Mouse (Mus musculus): ENCODE results near the gene Fam19a1.

Fam19a1 gene

DNA sequence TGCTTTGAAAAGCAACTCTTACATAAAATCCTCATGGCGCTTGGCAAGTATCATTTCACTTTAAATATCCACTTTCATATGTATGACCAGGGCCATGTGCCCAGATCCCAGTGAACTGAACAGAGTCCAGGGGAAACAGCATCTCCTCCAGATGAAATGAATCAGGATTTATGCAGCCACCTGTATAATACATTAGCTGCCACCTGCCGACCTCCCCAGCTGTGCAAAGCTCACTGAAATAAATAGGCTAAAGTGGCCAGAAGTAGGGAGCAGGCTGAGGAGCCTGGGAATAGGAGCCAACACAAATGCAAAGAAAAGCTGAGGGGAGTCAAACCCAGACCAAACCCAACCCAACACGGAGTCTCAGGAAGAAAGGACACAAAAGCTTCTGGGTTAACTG lies 324.9 kb downstream of the Fam19a1 start:
- DNase-seq (ENCODE audit: low spot score in 2 of 2): no peak

DNA sequence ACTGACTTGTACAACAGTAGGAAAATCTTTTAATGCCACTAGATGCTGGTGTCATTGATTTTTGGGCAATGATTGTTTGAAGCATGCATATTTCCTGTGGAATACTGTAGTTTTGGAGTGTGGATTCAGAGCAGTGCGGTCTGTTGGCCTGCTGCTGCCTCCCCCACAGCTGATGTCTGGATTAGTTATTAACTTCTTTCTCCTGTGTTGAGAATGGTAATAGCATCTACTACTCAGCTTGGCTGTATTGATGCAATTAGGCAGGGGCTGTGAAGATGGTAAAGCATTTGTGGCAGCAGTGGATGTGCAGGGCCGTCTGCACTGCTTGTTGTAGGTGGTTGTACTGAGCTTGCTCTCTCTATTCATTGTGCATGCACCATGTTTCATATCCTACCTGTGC lies 326.5 kb downstream of the Fam19a1 start:
- DNase-seq (ENCODE audit: low spot score in 2 of 2): no peak

DNA sequence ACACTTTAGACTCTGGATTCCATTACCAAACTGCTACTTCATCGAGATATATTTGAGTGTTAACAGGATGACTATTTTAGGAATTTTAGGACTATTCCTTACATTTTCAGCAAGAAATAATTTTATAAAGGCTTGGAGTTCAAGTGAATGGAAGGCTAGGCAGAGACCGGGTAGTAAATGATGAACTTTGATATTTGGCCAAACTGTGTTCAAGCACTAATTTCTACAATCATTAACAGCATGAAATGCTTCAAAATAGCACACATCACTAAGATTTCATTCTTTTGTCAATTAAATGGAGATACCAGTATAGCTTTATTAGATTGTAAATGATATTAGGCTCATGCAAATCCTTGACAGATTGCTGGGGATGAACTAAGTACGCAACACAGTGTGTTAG lies 329.0 kb downstream of the Fam19a1 start:
- no peak for DNase-seq (ENCODE audit: low spot score in 2 of 2)

DNA sequence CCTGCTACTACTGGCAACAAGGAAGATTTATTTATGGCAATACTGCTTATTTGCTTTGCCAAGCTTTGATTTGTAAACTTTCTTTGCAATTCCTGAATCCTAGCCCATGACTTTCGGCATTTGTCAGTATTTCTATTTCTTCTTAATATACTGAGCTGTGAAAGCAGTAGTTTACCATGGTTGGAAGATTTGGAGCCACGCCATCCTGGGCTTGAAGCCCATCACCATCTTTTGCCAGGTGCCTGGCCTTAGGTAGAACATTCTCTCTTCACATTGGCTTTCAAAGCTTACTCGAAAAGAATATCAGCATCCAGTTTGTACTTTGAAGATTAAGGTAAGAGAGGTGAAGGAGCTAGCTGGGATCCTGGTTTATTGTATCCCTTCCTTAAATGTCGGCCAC lies 334.5 kb downstream of the Fam19a1 start:
- no peak for DNase-seq (ENCODE audit: low spot score in 2 of 2)

DNA sequence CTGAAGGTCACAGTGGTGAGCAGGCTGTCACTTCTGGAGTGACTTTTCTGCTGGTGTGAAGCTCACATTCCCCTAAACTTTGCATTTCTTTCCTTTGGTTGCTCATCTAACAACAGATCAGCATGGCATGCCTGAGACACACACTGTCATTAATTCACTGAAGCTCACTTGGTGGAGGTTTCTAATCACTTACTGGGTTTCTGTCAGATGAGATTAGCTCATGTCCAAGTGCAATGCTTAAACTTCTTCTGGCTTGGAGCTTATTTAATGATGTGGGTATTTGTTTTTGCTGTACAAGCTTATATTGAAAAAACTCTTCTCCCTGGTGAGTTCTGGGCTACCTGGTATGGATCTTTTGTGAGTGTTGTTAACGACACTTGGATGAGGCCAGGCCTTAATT lies 343.3 kb downstream of the Fam19a1 start:
- DNase-seq (ENCODE audit: low spot score in 2 of 2): no peak

DNA sequence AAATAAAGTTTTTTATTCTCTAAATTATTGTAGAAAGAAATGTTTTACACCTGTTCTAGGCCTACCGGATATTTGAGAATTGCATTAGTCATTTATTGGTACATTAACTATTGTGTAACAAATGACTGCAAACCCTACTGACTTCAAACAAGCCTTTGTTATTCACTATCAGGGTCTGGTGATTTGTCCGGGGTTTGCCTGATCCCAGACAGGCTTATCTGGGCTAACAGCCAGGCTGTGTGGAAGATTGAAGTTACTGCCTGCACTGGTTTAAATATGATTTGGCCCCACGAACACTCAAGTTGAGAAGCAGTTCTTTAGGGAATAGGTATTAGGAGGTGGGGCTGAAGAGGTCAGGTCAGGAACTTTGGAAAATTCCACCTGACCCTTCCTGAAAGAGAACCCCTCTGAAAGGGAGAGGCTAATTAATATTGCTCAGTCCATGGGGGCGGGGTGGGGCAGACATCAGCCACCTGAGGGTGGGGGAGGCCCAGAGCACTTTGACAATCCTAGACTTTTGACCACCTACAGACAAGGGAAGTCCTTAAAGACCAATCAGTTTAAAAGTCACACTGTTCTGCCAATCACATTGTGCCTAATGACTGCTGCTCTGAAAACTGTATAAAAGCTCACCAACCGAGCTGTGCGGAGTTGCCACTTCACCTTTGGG lies 344.8 kb downstream of the Fam19a1 start:
- no peak for DNase-seq (ENCODE audit: low spot score in 2 of 2)

DNA sequence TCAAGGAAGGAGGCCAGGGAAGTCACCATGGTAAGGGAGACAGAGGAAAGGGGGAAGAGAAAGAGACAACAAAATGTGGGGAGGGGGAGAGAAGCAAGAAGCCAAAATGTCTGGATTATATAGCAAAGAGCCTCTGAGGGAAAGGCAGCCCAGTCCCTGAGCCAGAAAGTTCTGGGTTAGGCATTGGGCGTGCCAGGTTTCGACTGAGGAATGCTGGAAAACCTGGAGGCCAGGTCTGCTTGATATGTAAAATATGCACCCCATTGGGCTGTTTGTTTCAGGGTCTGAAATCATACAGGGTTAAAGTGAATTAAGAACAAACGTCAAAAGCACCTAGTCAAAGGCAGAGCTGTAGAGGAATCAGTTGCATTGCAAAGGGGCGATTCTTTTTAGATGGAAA lies 346.1 kb downstream of the Fam19a1 start:
- no peak for DNase-seq (ENCODE audit: low spot score in 2 of 2)

DNA sequence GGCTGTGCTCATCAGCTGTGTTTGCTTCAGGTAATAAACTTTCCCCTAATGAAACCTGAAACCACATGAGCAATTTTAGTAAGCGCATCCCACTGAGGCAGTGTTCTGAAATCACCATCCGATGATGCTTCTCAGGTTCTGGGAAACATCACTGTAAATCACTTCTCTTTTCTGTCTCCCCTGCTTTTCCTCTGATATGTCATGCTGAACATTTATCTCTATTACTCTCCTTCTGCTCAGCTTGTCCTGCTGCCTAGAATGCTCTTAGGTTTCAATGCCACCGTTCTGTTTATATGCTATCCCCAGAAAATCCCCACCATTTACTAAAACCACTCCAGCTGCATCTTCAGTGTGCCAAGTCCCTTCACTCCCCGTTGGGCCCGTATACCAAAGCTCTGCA lies 386.5 kb downstream of the Fam19a1 start:
- no peak for DNase-seq (ENCODE audit: low spot score in 2 of 2)

DNA sequence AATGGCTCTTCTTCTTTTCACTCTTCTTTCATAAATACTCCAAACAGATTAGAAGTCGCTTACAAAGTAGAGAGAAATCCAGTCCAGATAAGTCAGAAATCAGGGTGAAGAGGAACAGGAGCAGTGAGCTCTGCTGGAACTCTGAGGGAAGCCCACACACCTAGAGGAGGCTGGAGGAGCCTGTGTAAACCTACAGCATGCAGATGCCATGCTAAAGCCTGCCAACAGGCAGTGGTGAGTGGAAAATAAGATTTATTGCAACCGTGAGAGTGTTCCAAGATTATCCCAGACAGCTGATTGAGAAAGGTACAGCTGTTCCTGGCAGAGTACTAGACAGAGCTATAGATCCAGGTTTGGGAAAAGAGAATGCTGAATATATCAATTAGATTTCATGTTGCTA lies 428.6 kb downstream of the Fam19a1 start:
- DNase-seq (ENCODE audit: low spot score in 2 of 2): peak; percentile 9 to 34

DNA sequence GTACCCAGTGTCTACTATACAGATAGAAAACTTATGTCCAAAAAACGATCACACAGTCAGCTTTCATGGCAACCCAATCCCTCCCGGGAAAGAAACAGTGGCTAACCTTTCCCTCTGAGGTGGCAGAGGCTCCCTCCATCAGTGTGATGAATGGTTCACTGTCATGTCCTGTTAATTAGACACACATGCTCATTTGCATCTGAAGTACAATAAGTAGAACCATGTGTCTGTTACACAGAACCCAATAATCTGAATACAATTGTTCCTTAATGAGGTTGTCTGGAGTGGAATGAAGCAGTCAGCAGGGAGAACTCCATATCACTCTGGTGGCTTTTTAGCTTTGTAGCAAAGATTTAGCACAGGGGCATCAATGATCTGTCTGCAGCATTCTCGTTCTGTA lies 431.9 kb downstream of the Fam19a1 start:
- no peak for DNase-seq (ENCODE audit: low spot score in 2 of 2)

DNA sequence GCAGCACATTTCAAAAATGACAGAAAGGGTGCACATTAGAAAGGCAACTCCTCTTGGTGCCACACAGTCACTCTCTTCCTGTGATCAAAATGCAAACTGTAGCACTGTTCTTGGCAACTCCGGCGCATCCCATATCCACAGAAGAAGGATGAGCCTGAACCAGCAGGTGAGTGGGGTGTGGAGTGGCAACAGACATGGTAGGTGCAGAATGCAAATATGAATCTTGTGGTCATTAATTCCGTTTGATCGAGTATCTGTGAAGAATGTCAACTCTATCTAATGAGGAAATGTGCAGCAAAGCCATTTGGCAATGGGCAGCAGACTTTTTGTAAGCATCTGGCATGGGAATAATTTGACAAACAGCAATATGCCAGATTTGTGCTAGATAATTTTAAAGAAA lies 437.5 kb downstream of the Fam19a1 start:
- DNase-seq (ENCODE audit: low spot score in 2 of 2): no peak

DNA sequence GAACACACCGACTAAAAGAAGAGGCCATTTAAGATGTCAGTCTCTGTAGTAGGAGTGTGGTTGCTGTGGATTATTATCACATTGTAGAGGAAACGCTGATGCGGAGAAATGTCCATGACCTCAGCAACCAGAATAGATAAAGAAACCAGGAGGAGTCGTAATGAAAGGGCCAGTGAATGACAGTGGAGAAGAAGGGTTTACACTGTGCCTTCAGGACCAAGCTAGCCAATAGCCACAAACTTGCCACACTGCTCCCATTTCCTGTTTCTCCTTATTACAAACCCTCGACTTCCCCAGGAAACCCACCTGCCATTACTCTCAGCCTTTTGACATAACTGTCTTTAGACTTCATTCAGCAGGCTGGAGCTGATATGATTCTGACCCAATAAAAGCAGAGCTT lies 465.7 kb downstream of the Fam19a1 start:
- no peak for DNase-seq (ENCODE audit: low spot score in 2 of 2)

DNA sequence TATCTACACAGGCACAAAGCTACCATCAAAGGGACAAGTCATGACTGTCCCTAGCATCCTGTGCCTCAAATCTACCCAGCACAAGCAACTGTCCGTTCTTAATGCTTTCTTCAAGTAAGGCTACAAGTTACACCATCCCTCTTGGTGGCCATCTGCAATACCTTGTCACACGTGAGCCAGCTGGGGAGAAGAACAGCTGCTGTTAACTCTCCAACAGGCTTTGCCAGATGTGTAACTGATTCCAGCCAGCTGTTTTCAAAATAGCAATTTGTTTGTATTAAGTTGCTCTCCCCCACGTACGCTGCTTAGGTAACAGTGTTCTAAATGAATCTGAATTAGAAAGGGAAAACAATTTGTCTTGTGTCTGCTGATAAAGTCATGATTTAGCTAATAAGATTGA lies 467.8 kb downstream of the Fam19a1 start:
- no peak for DNase-seq (ENCODE audit: low spot score in 2 of 2)

DNA sequence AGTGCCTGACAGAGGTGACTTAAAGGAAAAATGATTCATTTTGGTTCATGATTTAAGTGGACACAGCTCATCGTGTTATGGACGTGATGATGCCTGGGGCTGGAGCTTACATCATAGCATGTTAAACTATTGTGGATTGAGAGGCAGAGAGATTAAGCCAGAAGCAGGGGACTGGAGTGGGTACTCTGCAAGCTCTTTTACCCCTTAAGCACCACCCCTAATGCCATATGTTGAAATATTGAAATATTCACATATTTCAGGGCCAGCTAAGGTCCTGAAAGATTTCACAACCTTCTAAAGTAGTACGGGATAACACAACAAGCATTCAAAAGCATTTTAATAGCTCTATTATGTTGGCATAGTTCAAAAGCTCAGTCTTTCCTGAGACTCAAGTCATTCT lies 468.2 kb downstream of the Fam19a1 start:
- no peak for DNase-seq (ENCODE audit: low spot score in 2 of 2)

DNA sequence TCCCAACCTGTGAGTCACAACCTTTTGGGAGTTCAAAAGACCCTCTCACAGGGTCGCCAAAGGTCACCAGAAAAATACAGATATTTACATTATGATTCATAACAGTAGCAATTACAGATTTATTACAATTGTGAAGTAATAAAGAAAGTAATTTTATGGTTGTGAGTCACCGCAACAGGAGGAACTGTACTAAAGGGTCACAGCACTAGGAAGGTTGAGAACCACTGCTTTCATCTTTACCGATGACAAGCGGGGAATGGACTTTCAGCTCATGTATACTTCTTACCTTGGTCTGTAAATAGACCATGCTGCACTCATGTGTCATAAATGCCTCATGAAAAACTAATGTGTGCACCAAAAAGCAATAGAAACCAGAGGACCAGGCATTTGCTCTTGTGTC lies 474.5 kb downstream of the Fam19a1 start:
- no peak for DNase-seq (ENCODE audit: low spot score in 2 of 2)

DNA sequence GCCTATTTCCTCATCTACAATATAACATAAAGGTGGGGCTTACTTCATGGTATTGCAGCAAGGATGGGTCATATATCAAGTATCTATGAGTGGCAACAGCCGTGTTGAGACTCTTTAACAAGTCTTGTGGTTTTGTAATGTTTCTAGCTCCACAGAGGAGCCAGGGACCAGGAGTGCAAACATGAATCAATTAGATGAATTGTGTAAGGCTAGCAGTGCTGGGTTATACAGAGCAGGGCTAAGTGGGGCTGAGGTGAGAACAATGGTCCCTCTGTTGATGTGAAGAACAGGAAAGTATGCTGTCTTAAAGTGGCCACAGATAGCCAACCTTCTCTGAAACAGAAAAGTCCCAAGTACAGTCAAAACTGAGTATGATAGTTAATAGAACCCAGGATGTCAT lies 480.1 kb downstream of the Fam19a1 start:
- DNase-seq (ENCODE audit: low spot score in 2 of 2): no peak

DNA sequence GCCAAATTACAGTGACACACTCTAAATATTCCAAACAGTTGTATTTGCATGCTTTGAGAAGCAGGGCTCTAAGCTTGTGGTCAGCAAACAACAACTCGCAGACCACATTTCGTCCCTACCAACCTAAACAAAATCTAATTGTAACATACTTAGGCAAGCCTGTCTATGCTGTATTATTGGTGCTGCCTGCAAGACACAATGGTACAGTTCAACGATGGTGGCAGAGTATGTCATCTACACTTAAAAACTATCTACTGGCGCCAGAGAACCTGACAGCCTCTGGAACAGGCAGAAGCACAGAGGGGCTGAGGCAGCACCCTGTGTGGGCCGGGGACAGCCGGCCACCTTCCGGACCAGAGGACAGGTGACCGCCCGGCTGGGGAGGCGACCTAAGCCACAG lies 482.2 kb downstream of the Fam19a1 start:
- no peak for DNase-seq (ENCODE audit: low spot score in 2 of 2)

DNA sequence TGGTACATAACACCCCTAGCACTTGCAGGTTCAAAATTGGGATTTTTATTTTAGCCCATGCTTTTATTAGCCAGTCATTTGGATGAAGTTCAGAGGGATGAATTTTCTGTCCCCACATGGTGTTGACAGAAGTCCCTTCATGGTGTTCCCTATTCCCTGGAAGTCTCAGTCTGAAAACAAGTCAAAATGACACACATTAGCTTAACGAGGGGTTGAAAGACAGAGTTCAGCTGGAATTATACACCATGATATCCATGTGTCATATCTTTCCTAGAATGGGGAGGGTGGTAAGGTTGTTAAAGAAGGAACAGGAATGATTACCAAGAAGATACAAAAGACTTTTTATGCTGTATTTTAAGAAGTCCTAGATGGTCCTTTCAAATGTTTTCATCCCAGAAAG lies 511.2 kb downstream of the Fam19a1 start:
- DNase-seq (ENCODE audit: low spot score in 2 of 2): no peak

DNA sequence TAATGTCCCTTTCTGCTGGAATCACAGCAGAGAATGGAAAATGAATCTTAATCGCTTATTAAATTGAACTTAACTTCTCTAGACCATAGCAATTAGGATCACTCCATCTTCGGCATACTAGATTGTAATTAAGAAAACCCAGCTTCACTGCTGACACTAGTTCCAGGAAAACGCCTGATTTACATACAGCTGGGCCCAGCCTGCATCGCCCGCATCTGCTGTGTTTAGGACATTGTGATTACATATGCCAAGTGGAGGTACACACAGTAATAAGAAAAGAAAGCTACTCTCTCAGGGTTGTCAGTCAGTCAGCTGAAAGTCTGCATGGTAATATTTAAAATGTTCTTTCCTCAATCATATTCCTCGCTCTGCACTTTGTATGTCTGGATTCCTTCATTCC lies 518.6 kb downstream of the Fam19a1 start:
- DNase-seq (ENCODE audit: low spot score in 2 of 2): no peak

DNA sequence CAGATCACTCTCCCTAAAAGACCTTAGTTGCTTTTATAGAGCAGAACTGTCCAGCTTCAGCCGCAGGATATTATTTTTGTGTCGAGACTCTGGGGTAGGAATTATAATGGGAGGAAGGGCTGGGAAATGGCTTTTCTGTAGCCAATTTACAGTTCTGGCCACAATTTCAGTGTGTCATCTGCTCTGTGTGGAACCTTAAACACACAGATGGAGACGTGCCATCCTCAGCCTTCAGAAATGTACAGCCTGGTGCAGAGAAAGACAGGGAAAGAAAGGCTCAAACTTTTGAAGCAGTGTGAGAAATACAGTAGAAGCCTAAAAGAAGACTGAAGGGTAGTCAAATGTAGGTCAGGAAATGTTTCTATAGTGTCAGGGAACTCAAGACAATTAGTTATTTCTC lies 519.3 kb downstream of the Fam19a1 start:
- DNase-seq (ENCODE audit: low spot score in 2 of 2): peak; percentile 9 to 24

DNA sequence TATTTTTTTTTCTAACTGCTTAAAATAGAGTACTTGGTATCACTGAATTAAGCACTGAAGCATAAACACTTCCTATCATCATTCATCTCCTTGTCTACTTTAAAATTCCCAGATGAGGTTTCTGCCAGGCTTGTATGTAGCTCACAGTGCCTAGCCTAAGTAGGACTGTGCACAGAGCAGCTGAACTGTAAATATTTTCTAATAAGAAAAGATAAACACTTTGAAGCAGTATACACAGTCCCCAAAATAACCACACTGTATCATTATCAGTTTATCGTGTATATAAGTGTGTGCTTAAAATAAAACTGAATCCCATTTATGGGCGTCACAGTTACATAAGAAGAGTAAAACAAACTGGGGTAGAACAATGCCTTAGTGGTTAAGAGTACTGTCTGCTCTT lies 522.7 kb downstream of the Fam19a1 start:
- no peak for DNase-seq (ENCODE audit: low spot score in 2 of 2)

DNA sequence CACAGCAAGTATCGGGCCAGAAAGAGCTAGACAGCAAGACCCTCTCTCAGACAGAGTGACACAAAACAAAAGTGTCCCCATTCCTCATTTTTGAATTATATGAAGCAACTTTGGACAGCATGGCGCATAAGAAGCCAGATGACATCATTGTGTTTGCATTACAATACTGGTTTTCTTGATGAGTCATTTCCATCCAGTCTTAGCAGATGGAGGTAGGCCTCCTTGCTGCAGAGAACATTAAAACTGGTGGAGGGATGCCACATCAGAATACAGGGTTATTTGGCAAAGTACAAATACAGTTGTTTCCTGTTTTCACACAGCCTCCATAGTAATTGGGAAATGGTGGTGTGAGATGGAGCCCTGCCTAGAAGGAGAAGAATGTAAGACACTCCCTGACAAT lies 535.8 kb downstream of the Fam19a1 start:
- DNase-seq (ENCODE audit: low spot score in 2 of 2): no peak

DNA sequence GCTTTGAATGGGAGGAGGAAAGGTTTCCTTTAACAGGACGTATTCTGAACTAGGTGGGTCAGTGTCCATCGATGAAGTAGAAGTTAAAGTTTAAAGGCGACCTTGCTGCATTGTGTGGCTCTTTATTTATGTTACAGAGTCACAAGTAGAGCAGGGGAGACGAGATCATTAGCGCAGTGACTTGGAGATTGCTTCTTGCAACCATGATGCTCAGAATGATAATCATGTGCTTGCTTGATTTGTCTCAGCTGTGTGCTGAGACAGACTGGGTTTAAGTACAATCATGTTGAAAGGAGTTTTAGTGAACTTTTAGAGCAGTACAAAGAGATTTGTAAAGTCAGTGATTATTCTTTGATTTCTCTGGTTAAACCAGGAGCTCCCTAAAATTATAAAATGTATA lies 536.3 kb downstream of the Fam19a1 start:
- no peak for DNase-seq (ENCODE audit: low spot score in 2 of 2)

DNA sequence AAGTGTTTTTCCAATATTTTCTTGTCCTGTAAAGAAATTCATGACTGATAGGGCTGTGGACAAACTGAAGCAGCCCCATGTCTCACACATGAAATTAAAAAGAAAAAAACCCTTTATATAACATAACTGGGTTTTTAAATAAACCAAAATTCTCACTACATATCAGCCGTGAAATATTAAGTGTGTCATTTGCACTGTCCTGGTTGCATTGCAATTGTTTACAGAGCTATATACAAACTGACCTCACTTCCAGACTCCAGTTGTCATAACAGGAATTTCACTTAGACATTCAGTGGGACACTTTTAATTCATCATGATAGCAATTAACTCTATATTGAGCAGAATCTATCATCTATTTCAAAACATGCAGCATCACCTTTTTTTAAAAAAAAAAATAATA lies 553.4 kb downstream of the Fam19a1 start:
- no peak for DNase-seq (ENCODE audit: low spot score in 2 of 2)

DNA sequence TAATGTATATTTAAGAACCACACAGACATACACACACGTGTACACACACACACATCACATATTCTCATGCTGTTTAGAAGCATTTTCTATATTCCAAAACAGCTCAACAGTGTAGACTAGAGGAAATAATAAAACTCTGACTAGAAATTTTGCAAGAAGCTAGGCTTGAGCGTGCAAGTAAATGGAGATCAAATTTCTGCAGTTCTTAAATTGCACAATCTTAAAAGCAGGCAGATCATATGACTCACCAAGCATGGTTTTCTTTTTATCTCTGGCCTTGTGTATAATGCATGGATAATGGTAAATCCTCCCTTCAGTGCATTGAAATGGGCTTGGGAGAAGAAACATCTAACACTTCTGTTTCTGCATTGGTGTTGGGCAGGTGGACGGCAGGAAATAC lies 564.9 kb downstream of the Fam19a1 start:
- no peak for DNase-seq (ENCODE audit: low spot score in 2 of 2)
